8 mouse cellular contexts compared by ENCODE assay signal in the genomic region with DNA sequence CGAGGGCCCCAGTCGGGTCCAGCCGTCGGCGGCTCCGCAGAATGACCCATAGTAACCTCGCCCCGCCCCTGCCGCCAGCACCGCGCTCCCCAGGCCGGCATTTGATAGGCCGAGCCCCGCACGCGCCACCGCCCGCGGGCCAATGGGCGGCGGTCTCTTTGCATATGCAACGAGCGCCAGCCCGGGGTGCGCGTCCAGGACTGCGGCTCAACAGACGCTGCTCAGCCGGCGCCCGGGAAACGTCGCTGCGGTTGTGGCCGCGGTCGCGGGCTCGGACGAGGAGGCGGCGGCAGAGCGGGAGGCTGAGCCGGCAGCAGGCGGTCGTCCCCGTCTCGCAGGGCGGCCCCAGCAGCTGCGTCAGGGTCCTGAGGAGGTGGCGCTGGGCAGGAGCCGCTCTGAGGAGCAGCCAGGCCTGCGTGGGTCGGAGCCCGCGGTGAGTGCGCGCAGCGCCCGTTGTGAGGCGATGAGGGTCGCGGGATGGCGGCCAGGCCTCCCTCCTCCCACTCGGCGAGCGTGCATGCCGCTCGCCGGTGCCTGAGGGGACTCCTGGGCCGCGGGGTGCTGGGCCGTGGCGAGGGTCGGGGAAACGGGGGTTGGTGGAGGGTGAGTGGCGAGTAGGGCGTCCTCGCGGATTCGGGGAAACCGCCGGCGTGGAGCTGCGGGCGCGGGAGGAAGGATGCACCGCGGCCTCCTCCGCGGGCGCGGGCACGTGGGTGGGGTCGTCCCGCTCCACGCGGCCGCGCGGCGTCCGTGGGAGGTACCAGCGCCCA. TPM values are rescaled to one million over a fixed set of nuclear protein-coding genes. Genes with fewer than 3 reads are reported as not detected.
DNase-seq lines count a peak whose midpoint lies in the region; ATAC-seq and TF ChIP-seq lines count a peak whose summit lies in the region.

A gene (plus strand): TSS at position 155 of the 770 bp plus-strand sequence.
A gene (plus strand): TSS at position 368 of the 770 bp plus-strand sequence.

- no peaks in the 10 kb centered on the region for H3K79me2 ChIP-seq in heart, adult 2 months (replicated peaks; ENCODE audit: control insufficient read depth, insufficient read depth, low read length)

- H3K27me3 ChIP-seq in embryonic facial prominence, embryonic 13.5 days, result no peaks in the 10 kb centered on the region
- H3K27me3 ChIP-seq in heart, adult 2 months (ENCODE audit: control insufficient read depth, insufficient read depth, low read length), result no peaks in the 10 kb centered on the region
- no peaks in the 10 kb centered on the region for H3K27me3 ChIP-seq in kidney, adult 2 months (replicated peaks; ENCODE audit: control insufficient read depth, insufficient read depth, low read length)
- no peaks in the 10 kb centered on the region for H3K27me3 ChIP-seq in limb, embryonic 12.5 days
- no peaks in the 10 kb centered on the region for H3K27me3 ChIP-seq in midbrain, embryonic 14.5 days (ENCODE audit: control insufficient read depth, insufficient read depth, low read length)

- ATAC-seq in embryonic facial prominence, embryonic 13.5 days (ENCODE audit: insufficient number of reproducible peaks, insufficient read depth, low FRiP score, low TSS enrichment, low read depth), result peak; percentile 98
- ATAC-seq in limb, embryonic 12.5 days (ENCODE audit: insufficient number of reproducible peaks, insufficient read depth, low FRiP score, low TSS enrichment, low read depth), result peak; percentile 99
- ATAC-seq in midbrain, embryonic 14.5 days (ENCODE audit: low FRiP score, low TSS enrichment), result peak; percentile 99

- H3K4me1 ChIP-seq in embryonic facial prominence, embryonic 13.5 days, result peaks cover 40% of the 10 kb centered on the region
- peaks cover 6% of the 10 kb centered on the region for H3K4me1 ChIP-seq in heart, adult 2 months (ENCODE audit: control insufficient read depth, insufficient read depth, low read length)
- H3K4me1 ChIP-seq in kidney, adult 2 months (ENCODE audit: control insufficient read depth, insufficient read depth, low read length), result peaks cover 17% of the 10 kb centered on the region
- H3K4me1 ChIP-seq in limb, embryonic 12.5 days (replicated peaks), result peaks cover 43% of the 10 kb centered on the region
- H3K4me1 ChIP-seq in midbrain, embryonic 14.5 days (ENCODE audit: control insufficient read depth, insufficient read depth, low read length), result peaks cover 31% of the 10 kb centered on the region

- no peak for TF ChIP-seq CTCF in heart, adult 2 months (IDR thresholded peaks at IDR 0.05)
- no peak for TF ChIP-seq CTCF in kidney, adult 2 months (conservative IDR thresholded peaks at IDR 0.05; ENCODE audit: insufficient read depth, insufficient read length, low read depth, low read length)

- H3K4me2 ChIP-seq in embryonic facial prominence, embryonic 13.5 days, result peak within 1 kb of the TSS; percentile 76
- peak within 1 kb of the TSS; percentile 72 for H3K4me2 ChIP-seq in limb, embryonic 12.5 days
- peak within 1 kb of the TSS; percentile 62 for H3K4me2 ChIP-seq in midbrain, embryonic 14.5 days (ENCODE audit: low read length)

- 0 out of 2 replicates have a peak, but pooled peaks have one; percentile 48 for TF ChIP-seq EP300 in heart, adult 2 months (IDR thresholded peaks at IDR 0.05; ENCODE audit: insufficient read depth, low read depth, low read length)

- H3K4me3 ChIP-seq in embryonic facial prominence, embryonic 13.5 days, result peak within 1 kb of the TSS; percentile 94
- H3K4me3 ChIP-seq in heart, adult 2 months, result peak within 1 kb of the TSS; percentile 97
- peak within 1 kb of the TSS; percentile 93 for H3K4me3 ChIP-seq in kidney, adult 2 months (ENCODE audit: insufficient read depth, low read depth, low read length)
- peak within 1 kb of the TSS; percentile 93 for H3K4me3 ChIP-seq in limb, embryonic 12.5 days (replicated peaks)
- H3K4me3 ChIP-seq in midbrain, embryonic 14.5 days (replicated peaks; ENCODE audit: low read depth, low read length), result peak within 1 kb of the TSS; percentile 95

- H3K36me3 ChIP-seq in embryonic facial prominence, embryonic 13.5 days, result no peaks in the 10 kb centered on the region
- no peaks in the 10 kb centered on the region for H3K36me3 ChIP-seq in heart, adult 2 months (ENCODE audit: control insufficient read depth, insufficient read depth, low read length)
- H3K36me3 ChIP-seq in kidney, adult 2 months (ENCODE audit: control insufficient read depth, insufficient read depth, low read length), result no peaks in the 10 kb centered on the region
- H3K36me3 ChIP-seq in limb, embryonic 12.5 days, result no peaks in the 10 kb centered on the region
- H3K36me3 ChIP-seq in midbrain, embryonic 14.5 days (ENCODE audit: control insufficient read depth, insufficient read depth, low read length), result no peaks in the 10 kb centered on the region

- WGBS in embryonic facial prominence, embryonic 13.5 days, result under 1% methylated on average over 101 of the region's 104 CpGs
- WGBS in heart, adult 2 months, result under 1% methylated on average over 103 of the region's 104 CpGs
- 1% methylated on average over 104 of the region's 104 CpGs for WGBS in kidney, adult 2 months
- WGBS in limb, embryonic 12.5 days, result under 1% methylated on average over 101 of the region's 104 CpGs
- under 1% methylated on average over 101 of the region's 104 CpGs for WGBS in midbrain, embryonic 14.5 days

- H3K27ac ChIP-seq in embryonic facial prominence, embryonic 13.5 days, result peak within 1 kb of the TSS; percentile 97
- H3K27ac ChIP-seq in heart, adult 2 months, result peak within 1 kb of the TSS; percentile 78
- peak within 1 kb of the TSS; percentile 65 for H3K27ac ChIP-seq in kidney, adult 2 months (ENCODE audit: insufficient read depth, low read depth, low read length)
- H3K27ac ChIP-seq in limb, embryonic 12.5 days, result peak within 1 kb of the TSS; percentile 98
- peak within 1 kb of the TSS; percentile 98 for H3K27ac ChIP-seq in midbrain, embryonic 14.5 days (replicated peaks; ENCODE audit: low read depth, low read length)

- H3K9ac ChIP-seq in embryonic facial prominence, embryonic 13.5 days, result peak within 1 kb of the TSS; percentile 99
- H3K9ac ChIP-seq in heart, adult 2 months (ENCODE audit: low read depth, low read length), result peak within 1 kb of the TSS; percentile 96
- H3K9ac ChIP-seq in limb, embryonic 12.5 days (replicated peaks), result peak within 1 kb of the TSS; percentile 96
- peak within 1 kb of the TSS; percentile 93 for H3K9ac ChIP-seq in midbrain, embryonic 14.5 days (replicated peaks; ENCODE audit: low read length)

- peak; percentile 89 for DNase-seq in 416B (ENCODE audit: low read depth)
- peak; percentile 94 to 96 for DNase-seq in adrenal gland, postnatal 4 days (ENCODE audit: low spot score in 2 of 2)
- DNase-seq in heart, adult 2 months, result peak; percentile 97 to 99
- peak; percentile 99 for DNase-seq in kidney, adult 2 months
- peak; percentile 99 for DNase-seq in midbrain, embryonic 14.5 days
- DNase-seq in spleen, adult 12 weeks (ENCODE audit: low spot score), result peak; percentile 88

- peak; percentile 92 for TF ChIP-seq POLR2A in heart, adult 2 months (IDR thresholded peaks at IDR 0.05; ENCODE audit: insufficient read depth, low read depth, low read length)
- peak; percentile 96 for TF ChIP-seq POLR2A in kidney, adult 2 months (IDR thresholded peaks at IDR 0.05; ENCODE audit: low read depth, low read length)

- intact Hi-C loops in heart, adult 2 months (cut with DNase I), result loop anchor here (2.0 kb wide), 1 partner anchor 121 kb away; no protein-coding TSS in a partner anchor

- no peaks in the 10 kb centered on the region for H3K9me3 ChIP-seq in embryonic facial prominence, embryonic 13.5 days
- H3K9me3 ChIP-seq in limb, embryonic 12.5 days, result no peaks in the 10 kb centered on the region
- no peaks in the 10 kb centered on the region for H3K9me3 ChIP-seq in midbrain, embryonic 14.5 days (ENCODE audit: control insufficient read depth, low read length)

RNA-seq across cellular contexts. Expression of the first gene that starts in this region (rescaled TPM):
- total RNA-seq in adrenal gland, postnatal 4 days (2021), result 10 to 100 TPM; 17.9 to 19.7 TPM
- 65.9 and 75.1 TPM in 2 replicates for polyA plus RNA-seq in embryonic facial prominence, embryonic 13.5 days (2015; fragmentation: Nextera tagmentation; extraction: Ambion mirVana)
- 1 to 10 TPM; 4.4 to 6.6 TPM for total RNA-seq in heart, adult 2 months (2021)
- polyA plus RNA-seq in heart, adult 2 months (2012; rRNA removed), result 2.6 and 4.5 TPM in 2 replicates
- polyA plus RNA-seq in kidney, adult 2 months (2012; rRNA removed), result 7.3 and 12.9 TPM in 2 replicates
- polyA plus RNA-seq in limb, embryonic 12.5 days (2016; fragmentation: Nextera tagmentation; extraction: Ambion mirVana), result 78.8 and 88.2 TPM in 2 replicates
- 61.3 and 105 TPM in 2 replicates for polyA plus RNA-seq in midbrain, embryonic 14.5 days (2014; fragmentation: Nextera tagmentation; extraction: Ambion mirVana)

RNA-seq across cellular contexts. Expression of the second gene that starts in this region (rescaled TPM):
- total RNA-seq in adrenal gland, postnatal 4 days (2021), result 1 to 10 TPM; 4.7 to 6.1 TPM
- polyA plus RNA-seq in embryonic facial prominence, embryonic 13.5 days (2015; fragmentation: Nextera tagmentation; extraction: Ambion mirVana), result 4.7 and 5.1 TPM in 2 replicates
- 1 to 10 TPM in 1 of 2 experiments, under 1 TPM in 1; 0.97 to 1.1 TPM for total RNA-seq in heart, adult 2 months (2021)
- 0.23 TPM in 2 replicates for polyA plus RNA-seq in heart, adult 2 months (2012; rRNA removed)
- 0.45 and 0.69 TPM in 2 replicates for polyA plus RNA-seq in kidney, adult 2 months (2012; rRNA removed)
- polyA plus RNA-seq in limb, embryonic 12.5 days (2016; fragmentation: Nextera tagmentation; extraction: Ambion mirVana), result 4.1 and 5.0 TPM in 2 replicates
- 3.8 and 4.5 TPM in 2 replicates for polyA plus RNA-seq in midbrain, embryonic 14.5 days (2014; fragmentation: Nextera tagmentation; extraction: Ambion mirVana)

Comparison
In these comparisons a context has a peak if more than half of its experiments do, and no peak if none do; other contexts are left out.
1. Peak in every context shown above with its lines: DNase-seq, ATAC-seq, H3K4me3 ChIP-seq and H3K27ac ChIP-seq.